Mouse (Mus musculus) intestine, postnatal 0 days (tissue): Measurements from ENCODE around the gene Sned1. TPM values are rescaled to one million over a fixed set of nuclear protein-coding genes. Genes with fewer than 3 reads are reported as not detected.
A peak's percentile ranks its signal among the peaks of the same experiment; 100 is the strongest.
"Not testable (repeated sequence)": the region's sequence is repeated elsewhere in the genome, so short reads cannot be mapped to it uniquely, and the experiment has no call there.

Experiments used
- ATAC-seq: fragments of 200-750 bp; cut with Nextera tagmentation; 2 replicates; pipeline ENCODE4 v1.8.0; 2017; ENCODE audit warnings: mild to moderate bottlenecking, moderate TSS enrichment, moderate library complexity
- H3K27ac ChIP-seq: fragments of 300-500 bp; sonication (generic); 2 replicates; pipeline ENCODE4 v1.5.1; 2014; ENCODE audit warnings: mild to moderate bottlenecking, low read depth, low read length, moderate library complexity
- H3K27me3 ChIP-seq: fragments of 300-500 bp; sonication (generic); replicated peaks from 2 replicates; pipeline ENCODE4 v1.6.1; 2014; ENCODE audit warnings: low read length, mixed read lengths; ENCODE audit not compliant: control insufficient read depth, insufficient read depth
- H3K36me3 ChIP-seq: fragments of 300-500 bp; sonication (generic); 2 replicates; pipeline ENCODE4 v1.6.1; 2014; ENCODE audit warnings: mild to moderate bottlenecking, moderate library complexity; ENCODE audit not compliant: control insufficient read depth, insufficient read depth
- H3K4me1 ChIP-seq: fragments of 300-500 bp; sonication (generic); replicated peaks from 2 replicates; pipeline ENCODE4 v1.6.1; 2014; ENCODE audit warnings: antibody characterized with exemption, low read length, mixed read lengths; ENCODE audit not compliant: control insufficient read depth, insufficient read depth
- H3K4me2 ChIP-seq: fragments of 300-500 bp; sonication (generic); replicated peaks from 2 replicates; pipeline ENCODE4 v1.6.1; 2014; ENCODE audit warnings: low read depth, mild to moderate bottlenecking, moderate library complexity
- H3K4me3 ChIP-seq: fragments of 300-500 bp; sonication (generic); 2 replicates; pipeline ENCODE4 v1.5.1; 2014; ENCODE audit warnings: low read depth, low read length
- H3K9ac ChIP-seq: fragments of 300-500 bp; sonication (generic); 2 replicates; pipeline ENCODE4 v1.6.1; 2014; ENCODE audit warnings: mild to moderate bottlenecking, low read depth, low read length
- H3K9me3 ChIP-seq: fragments of 300-500 bp; sonication (generic); 2 replicates; pipeline ENCODE4 v1.6.1; 2016; ENCODE audit warnings: mixed run types; ENCODE audit not compliant: control insufficient read depth
- CTCF ChIP-seq: sonication (generic); IDR thresholded peaks from 2 replicates; pipeline ENCODE4 v1.5.1; 2016; ENCODE audit warnings: low read depth, mild to moderate bottlenecking, control low read depth, antibody characterized with exemption, moderate library complexity
- WGBS: fragments of 180-500 bp; shearing (Covaris S2); extraction: QIAGEN DNeasy Blood & Tissue Kit; methylation state at CpG from one replicate; pipeline ENCODE4 v1.1.7; 2014; 5-methylcytosine and 5-hydroxymethylcytosine counted together
- polyA plus RNA-seq: library from polyadenylated mRNA; unstranded; fragments of >200 nt; fragmentation: Nextera tagmentation; extraction: Ambion mirVana; gene quantifications from 2 replicates; pipeline ENCODE4 v1.2.1, GENCODE M21; 2015

Gene Sned1
- polyA plus RNA-seq, result 0.81 and 1.0 TPM in 2 replicates

DNA sequence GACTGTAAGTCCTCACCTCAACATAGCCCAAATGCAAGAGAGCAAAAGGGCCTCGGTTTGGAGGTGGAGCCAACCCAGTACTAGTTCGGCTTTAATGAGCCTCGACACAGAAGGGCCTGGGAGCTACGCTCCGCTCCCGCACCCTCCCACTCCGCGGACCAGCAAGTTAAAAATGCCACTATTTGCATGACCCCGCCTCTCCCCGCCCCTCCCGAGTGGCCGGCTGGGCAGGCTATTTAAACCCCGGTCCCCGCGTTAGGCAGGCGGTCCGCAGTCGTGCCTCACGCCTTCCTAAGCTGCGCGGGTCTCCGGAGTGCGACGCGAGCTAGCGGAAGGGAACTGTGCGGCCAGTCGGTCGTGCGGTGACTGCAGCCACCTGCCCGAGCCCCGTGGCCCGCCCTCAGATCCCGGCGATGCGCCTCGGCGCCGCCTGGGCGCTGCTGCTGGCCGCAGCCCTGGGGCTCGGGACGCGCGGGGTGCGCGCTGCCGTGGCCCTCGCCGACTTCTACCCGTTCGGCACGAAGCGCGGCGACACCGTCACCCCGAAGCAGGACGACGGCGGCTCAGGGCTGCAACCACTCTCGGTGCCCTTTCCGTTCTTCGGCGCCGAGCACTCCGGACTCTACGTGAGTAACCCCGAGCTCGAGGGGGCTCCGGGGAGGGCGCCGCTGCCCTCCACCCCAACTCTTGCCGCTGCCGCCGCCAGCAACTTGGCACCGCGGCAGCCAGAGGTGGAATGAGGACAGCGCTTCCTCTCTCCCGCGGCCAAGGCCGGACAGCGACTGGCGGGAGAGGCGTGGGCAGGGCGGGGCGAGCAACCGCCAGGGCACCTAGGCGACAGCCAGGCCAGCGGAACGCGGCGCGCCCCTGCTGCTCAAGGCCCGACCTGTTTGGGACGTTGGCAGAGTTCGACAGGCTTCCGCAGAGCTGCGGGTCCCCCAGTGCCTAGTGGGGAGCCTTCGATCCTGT lies at the start of gene Sned1:
Gene Sned1, plus strand, starts transcription at position 266 of the 969 bp plus-strand sequence.
- no peak within 1 kb of the TSS for H3K27ac ChIP-seq
- peaks cover 12% of the 10 kb centered on the region; the same call in 1 of the 2 replicates for H3K27me3 ChIP-seq
- under 1% methylated on average over 98 of the region's 100 CpGs for WGBS
- no peaks in the 10 kb centered on the region for H3K36me3 ChIP-seq
- peaks cover 5% of the 10 kb centered on the region; the same call in 1 of the 2 replicates for H3K4me1 ChIP-seq
- H3K4me2 ChIP-seq, result peak within 1 kb of the TSS; percentile 90
- H3K9me3 ChIP-seq, result no peaks in the 10 kb centered on the region
- no peak for TF ChIP-seq CTCF
- H3K4me3 ChIP-seq, result peak within 1 kb of the TSS; percentile 56
- H3K9ac ChIP-seq, result peak within 1 kb of the TSS; percentile 45; the same call in 1 of the 2 replicates
- ATAC-seq, result peak; percentile 63

DNA sequence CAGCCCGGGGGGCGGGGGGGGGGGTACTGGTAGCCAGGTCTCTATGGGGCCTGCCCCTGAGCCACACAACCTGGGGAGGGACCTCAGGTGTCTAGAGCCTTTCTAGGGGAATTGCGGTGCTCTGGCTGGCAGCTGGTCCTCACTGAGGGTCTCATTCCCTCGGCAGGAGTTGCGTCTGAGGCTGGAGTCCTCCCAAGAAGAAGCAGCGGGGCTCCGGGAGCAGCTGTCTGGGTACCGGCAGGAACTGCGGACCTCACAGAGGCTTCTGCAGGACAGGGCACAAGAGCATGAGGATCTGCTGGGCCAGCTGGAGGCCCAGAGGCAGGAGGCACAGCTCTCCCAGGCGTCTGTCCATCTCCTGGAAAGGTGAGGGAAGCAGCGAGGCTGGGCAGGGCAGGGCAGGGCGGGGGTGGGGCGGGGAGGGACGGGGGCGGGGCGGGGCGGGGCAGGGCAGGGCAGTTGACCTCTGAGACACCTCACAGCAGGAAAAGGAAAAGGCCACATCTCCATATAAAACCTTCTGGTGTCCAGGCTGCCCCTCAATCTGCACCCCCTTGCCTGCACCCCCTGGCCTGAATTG lies 44.8 kb upstream of the Sned1 start:
- H3K4me3 ChIP-seq, result no peak overlapping the region
- ATAC-seq, result no peak
- WGBS, result 17% methylated on average over 11 of the region's 17 CpGs

GRCm38 (mm10) chr1:93194961-93195360 lies 40.7 kb upstream of the Sned1 start:
- no peaks in the 10 kb centered on the region for H3K4me1 ChIP-seq
- H3K27me3 ChIP-seq, result peaks cover 3% of the 10 kb centered on the region; the same call in 1 of the 2 replicates
- no peaks in the 10 kb centered on the region for H3K9me3 ChIP-seq
- no peak for ATAC-seq
- H3K27ac ChIP-seq, result no peak overlapping the region
- no peaks in the 10 kb centered on the region for H3K36me3 ChIP-seq
- TF ChIP-seq CTCF, result no peak
- H3K4me3 ChIP-seq, result no peak overlapping the region
- H3K9ac ChIP-seq, result no peak overlapping the region
- no peak overlapping the region for H3K4me2 ChIP-seq
- 87% methylated on average over 3 of the region's 3 CpGs for WGBS

More for the DNA sequence above, 44.8 kb upstream of the Sned1 start:
- no peak overlapping the region for H3K4me2 ChIP-seq
- TF ChIP-seq CTCF, result no peak
- no peaks in the 10 kb centered on the region for H3K9me3 ChIP-seq
- no peak overlapping the region for H3K9ac ChIP-seq
- H3K27ac ChIP-seq, result no peak overlapping the region
- H3K4me1 ChIP-seq, result no peaks in the 10 kb centered on the region
- H3K36me3 ChIP-seq, result no peaks in the 10 kb centered on the region
- peaks cover 3% of the 10 kb centered on the region; the same call in 1 of the 2 replicates for H3K27me3 ChIP-seq

DNA sequence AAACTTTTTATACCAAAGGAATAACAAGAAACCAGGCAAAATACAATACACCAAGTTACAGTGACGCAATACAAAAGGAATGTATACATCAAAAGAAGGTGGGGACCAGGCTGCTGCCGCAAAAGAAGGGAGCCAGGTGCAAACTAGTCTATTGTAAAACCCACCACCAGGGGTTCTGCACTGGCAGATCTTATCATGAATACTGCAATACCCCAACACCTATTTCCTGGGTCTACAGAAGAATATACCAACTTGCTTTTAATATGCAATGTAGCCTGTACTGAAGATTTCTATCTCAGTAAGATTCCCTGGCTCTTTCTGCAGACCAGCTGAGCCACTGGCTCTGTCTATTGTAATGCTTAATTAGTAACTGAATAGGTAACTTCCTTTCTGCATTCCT lies 38.2 kb upstream of the Sned1 start:
- not testable (repeated sequence) for H3K4me2 ChIP-seq, H3K27me3 ChIP-seq, ATAC-seq, H3K9ac ChIP-seq, H3K4me1 ChIP-seq, H3K36me3 ChIP-seq, H3K4me3 ChIP-seq, H3K27ac ChIP-seq, H3K9me3 ChIP-seq
- 55% methylated on average over 2 of the region's 2 CpGs for WGBS

- no peak overlapping the region for H3K4me2 ChIP-seq
Measured at GRCm38 (mm10) chr1:93197916-93198315, 37.7 kb upstream of the Sned1 start.

GRCm38 (mm10) chr1:93206277-93206970 lies 29.2 kb upstream of the Sned1 start:
- no peak for ATAC-seq
- TF ChIP-seq CTCF, result peak; percentile 44
- Histone ChIP-seq H3K27ac (no peak overlapping the region), H3K4me2 (no peak overlapping the region), H3K4me3 (no peak overlapping the region), H3K4me1 (peaks cover 6% of the 10 kb centered on the region; the same call in 1 of the 2 replicates), H3K9ac (no peak overlapping the region), H3K36me3 (no peaks in the 10 kb centered on the region), H3K9me3 (no peaks in the 10 kb centered on the region), H3K27me3 (no peaks in the 10 kb centered on the region)
- WGBS, result 61% methylated on average over 12 of the region's 12 CpGs

More at GRCm38 (mm10) chr1:93197916-93198315, 37.7 kb upstream of the Sned1 start:
- no peaks in the 10 kb centered on the region for H3K27me3 ChIP-seq
- H3K4me3 ChIP-seq, result no peak overlapping the region
- TF ChIP-seq CTCF, result no peak
- 88% methylated on average over 3 of the region's 3 CpGs for WGBS
- no peaks in the 10 kb centered on the region for H3K36me3 ChIP-seq
- H3K9ac ChIP-seq, result no peak overlapping the region
- H3K9me3 ChIP-seq, result no peaks in the 10 kb centered on the region
- no peaks in the 10 kb centered on the region for H3K4me1 ChIP-seq
- H3K27ac ChIP-seq, result no peak overlapping the region
- no peak for ATAC-seq
